Mouse (Mus musculus): Measurements from ENCODE around the gene Bag1.

The Bag1 gene

DNA sequence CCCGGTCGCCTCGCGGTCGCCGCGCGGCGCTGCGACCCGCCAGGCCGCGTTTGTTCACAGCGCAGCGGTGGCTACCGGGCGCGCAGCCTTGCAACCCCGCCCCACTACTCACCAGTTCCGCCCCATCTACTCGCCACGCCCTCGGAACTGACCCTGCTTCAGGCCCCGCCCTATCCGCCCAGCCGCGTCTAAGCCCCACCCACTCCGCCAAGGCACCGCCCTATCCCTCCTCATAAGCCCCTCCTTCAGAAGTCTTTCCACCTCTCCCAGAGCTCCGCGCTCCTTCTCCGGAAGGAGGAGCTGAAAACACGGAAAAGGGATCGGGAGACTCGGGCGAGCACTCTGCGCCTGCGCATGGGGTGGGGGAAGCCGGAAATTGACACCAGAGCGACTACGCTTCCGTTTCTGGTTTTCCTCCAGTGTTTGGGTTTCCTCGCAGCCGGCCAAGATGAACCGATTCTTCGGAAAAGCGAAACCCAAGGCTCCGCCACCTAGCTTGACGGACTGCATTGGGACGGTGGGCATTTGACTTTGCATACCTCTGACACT lies at the start of gene Bag1, which contains the start of gene Chmp5:
TSS of gene Bag1 (minus strand) at position 135 of the 549 bp plus-strand sequence.
TSS of gene Chmp5 (plus strand) at position 248 of the 549 bp plus-strand sequence.
- WGBS, result under 1% methylated on average over 50 of the region's 50 CpGs

DNA sequence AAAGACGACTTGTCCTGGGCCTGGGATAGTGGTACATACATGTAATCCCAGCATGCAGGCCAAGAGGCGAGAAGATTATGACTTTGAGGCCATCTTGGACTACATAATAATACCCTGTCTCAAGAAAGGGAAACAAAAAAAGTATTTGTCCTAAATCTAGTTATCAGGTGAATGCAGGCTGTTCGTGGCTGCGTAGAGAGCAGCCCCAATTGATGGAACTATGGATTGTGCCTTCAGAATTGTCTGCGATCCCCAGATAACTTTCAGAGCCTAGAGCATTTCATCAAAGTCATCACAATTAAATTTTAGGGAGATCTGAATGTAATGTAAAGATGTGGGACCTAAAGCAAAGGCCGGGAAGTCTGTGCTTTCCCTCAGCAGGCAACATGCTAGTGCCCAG lies 48.2 kb upstream of the Bag1 start:
- WGBS, result 93% methylated on average over 6 of the region's 6 CpGs

DNA sequence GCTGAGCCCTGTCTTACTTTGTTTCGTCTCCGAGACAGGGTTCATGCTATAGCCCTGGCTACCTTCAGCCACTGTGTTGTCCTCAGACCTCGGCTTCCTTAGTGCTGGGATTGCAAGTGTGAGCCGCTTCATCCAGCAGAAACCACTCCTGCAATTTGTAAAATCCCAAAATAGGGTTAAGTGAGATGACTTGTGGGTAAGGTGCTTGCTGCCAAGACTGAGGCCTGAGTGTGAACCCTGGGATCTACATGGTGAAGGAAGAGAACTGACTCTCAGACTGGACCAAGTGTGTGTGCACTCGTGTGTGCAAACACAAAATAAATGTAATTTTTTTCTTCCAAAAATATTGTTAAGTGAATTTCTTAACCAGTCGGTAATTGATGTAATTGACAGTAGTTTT lies 41.5 kb upstream of the Bag1 start:
- WGBS, result 85% methylated on average over 6 of the region's 6 CpGs

DNA sequence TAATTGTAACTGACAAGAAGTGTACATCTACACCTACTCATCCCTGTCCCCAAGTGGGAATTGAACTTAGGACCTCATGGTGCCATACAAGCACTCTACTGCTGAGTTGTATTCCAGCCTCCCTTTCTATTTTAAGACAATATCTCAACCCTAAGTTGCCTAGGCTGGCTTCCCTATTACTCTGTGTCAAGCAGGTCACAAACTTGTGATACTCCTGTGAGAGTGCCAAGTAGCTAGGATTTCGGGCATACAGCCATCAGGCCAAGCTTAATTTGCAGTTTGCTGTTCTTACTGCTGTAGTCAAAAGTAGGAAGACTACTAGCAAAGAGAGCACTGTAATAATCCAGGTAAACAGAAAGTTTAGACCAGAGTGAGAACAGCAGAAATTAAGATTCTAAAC lies 35.6 kb upstream of the Bag1 start:
- WGBS, result 72% methylated on average over 1 of the region's 1 CpGs

DNA sequence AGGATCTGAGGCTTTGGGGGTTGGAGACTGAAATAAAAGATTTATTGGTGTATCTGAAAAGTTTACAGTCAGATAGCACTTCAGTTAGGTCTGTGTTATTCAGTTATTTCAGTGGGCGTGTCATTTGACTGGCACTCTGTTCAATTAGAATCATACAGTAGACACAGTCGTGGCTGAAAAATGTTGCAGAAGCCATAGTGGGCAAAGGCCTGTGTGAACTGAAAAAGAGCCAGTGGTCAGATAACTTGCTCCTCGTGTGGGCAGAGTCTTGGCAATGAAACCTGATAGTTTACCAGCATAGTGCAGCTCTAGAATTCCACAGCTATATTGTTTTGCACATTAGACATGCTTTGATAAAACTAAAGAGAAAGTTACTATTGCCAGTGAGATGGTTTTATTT lies 34.4 kb upstream of the Bag1 start:
- 66% methylated on average over 3 of the region's 3 CpGs for WGBS

DNA sequence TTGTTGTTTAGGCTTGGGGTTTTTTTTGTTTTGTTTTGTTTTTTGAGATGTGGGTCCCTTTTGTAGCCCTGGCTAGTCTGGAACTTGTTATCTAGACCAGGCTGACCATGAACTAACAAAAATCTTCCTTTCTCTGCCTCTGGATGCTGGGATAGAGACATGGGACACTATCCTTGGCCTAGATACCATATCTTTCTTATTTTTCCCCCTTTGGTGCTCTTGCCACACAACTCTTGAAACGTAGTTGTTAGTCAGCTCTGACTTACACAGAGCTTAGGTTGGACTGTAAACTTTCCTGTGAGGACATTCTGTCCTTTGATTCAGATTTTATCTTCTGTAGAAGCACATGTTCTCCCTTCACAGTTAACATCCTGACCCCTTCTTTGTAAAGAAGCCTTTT lies 31.3 kb upstream of the Bag1 start:
- WGBS, result 92% methylated on average over 1 of the region's 1 CpGs

DNA sequence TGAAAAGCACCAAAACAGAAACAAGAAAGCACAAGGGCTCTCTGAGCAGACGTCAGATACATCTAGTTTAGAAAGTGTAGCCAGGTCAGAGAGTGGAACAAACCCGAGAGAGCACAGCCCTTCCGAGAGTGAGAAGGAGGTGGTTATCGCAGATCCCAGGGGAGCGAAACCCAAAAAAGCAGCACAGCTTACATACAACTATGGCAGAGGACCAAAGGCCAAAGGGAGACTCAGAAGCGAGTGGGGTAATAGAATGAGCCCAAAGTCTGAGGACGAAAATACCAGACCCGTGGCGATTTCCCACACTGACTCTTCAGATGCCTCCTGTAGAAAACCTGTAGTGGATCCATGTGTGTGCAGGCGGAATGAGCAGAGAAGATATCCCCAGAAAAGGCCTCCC lies 28.6 kb upstream of the Bag1 start:
- 91% methylated on average over 10 of the region's 10 CpGs for WGBS

DNA sequence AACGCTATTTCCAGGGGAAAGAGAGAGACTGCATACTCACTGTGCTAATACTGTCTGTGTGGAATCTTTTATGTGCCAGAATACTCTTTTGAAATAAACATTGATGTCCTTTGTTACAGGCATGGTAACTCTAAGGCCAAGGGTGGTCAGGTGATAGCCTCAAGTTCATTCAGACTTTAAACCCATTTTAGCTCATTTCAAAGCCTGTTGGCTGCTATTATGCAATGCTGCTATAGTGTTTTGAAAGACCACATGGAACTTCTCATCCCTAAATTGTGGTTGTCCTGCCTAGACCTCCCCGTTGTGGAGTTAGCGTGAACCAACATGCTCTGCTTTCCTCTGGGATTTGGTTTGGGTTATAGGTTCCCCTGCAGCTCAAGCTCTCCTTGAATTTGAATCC lies 27.6 kb upstream of the Bag1 start:
- WGBS, result 69% methylated on average over 3 of the region's 3 CpGs

DNA sequence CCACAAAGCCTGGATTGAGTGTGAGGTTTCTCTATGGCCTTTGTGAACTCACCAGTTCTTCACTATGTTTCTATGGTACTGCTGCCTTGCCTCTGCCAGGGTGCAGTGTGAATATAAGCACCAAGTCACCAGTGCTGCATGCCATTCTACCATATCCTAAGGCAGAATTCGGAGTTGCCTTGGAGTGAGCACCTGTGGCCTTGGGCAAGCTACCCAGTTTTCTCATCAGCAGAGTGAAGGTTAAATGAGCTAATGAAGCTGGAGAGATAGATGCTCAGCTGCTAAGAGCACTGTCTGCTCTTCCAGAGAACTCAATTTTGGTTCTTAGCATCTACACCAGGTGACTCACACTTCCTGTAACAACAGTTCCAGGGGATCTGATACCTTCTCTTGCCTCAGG lies 25.9 kb upstream of the Bag1 start:
- WGBS, result 87% methylated on average over 1 of the region's 1 CpGs

DNA sequence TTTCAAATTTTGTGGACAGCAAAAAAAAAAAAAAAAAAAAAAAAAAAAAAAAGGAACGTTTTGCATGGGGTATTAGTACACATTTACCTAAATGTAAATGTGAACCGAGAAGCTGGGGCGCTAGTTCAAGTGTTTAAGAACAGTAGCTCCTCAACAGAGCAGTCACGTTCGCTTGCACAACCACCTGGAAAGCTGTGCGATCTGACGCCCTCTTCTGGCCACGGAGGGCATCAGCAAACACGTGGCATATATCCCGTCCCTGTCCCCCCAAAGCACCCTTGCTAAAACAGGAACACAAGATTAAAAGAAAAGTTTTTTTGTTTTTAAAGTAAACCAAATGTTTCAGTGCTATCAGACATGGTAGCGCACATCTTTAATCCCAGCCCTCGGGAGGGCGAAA lies 23.6 kb upstream of the Bag1 start:
- 24% methylated on average over 13 of the region's 13 CpGs for WGBS

DNA sequence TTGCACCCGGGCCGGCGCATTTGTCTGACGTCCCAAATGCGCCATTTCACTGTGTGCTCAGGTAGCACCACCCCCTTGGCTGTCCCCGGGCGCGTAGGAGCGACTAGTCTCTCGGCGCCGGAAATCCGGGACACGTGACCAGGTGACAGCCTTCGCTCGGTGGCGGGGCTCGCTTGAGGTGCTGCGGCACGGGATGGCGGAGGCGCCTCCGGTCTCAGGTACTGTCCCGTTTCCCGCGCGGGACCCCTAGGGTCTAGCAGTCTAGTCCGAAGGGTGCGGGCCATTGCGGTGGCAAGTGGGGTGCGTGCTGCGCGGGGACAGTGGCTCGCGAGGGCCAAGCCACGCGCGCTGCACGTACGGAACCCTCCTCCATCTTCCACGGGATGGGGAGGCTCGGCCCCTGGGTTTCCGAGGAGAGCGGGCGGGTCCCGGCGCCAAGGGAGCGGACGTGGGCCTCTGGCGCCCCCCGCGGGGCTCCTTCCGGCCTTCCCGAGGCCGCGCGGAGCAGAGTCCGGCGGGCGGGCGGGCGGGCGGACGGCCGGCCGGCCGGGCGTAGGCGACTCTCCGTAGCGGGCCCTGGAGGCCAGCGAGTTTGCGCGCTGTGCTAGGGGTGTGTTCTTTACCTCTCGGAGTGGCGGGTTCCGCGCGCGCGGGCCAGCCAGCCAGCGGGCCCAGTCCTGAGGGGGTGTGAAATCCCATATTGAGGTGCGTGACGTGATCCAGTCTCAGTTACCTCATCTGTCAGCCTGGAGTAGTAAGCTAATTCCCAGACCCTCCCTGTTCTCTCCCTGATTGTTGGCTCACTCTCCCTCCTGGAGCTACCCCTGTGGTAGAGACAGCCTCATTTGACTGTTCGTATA lies 23.0 kb upstream of the Bag1 start, which contains the start of gene Nfx1:
TSS of gene Nfx1 (plus strand) at position 65 of the 860 bp plus-strand sequence.
- WGBS, result under 1% methylated on average over 82 of the region's 85 CpGs

DNA sequence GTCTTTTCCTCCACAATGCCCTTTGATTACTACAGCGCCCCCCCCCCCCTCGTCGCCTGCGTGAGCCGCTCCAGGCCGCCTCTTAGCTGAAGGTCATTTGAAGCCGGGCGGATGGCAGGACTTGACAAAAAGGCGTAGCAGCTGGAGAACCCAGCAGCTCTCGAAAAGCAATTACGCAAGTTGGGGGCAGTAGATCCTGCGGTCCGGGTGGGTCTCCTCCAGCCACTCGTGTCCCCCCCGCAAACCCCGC lies 22.4 kb upstream of the Bag1 start:
- WGBS, result under 1% methylated on average over 16 of the region's 16 CpGs

DNA sequence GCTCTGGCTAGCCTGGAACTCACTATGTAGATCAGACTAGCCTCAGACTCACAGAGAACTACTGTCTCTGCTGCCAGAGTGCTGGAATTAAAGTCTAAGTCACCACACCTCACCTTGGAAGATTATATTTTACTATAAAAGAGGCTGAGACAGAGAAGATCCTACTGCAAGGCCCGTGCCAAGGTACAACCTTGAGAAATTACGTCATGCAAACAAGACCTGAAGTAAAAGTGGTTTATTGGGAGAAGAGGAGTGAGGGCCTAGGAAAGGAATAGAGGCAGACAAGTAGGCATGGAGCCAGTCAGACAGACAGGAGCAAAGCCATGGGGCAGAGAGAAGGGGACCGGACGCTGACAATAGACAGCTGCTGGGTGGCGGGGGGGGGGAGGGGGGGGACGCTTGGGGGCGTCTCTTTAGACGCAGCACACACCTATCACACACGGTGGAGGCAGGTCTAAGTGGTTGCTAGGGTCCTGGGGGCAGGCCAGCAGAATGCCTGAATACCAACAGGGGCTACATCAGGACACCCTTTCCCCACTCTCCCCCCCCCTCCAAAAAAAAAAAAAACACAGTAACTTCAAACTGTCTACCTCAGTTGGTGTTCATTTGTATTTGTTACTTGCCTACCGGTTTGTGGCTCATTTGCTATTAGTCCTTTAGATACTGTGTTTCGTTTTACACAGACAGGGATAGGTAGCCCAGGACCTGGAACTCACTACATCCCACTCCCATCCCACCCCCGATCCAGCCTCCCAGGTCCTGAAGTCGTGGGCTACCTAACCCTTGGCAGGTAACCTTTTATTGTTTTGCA lies 21.9 kb upstream of the Bag1 start:
- WGBS, result 6% methylated on average over 12 of the region's 13 CpGs

DNA sequence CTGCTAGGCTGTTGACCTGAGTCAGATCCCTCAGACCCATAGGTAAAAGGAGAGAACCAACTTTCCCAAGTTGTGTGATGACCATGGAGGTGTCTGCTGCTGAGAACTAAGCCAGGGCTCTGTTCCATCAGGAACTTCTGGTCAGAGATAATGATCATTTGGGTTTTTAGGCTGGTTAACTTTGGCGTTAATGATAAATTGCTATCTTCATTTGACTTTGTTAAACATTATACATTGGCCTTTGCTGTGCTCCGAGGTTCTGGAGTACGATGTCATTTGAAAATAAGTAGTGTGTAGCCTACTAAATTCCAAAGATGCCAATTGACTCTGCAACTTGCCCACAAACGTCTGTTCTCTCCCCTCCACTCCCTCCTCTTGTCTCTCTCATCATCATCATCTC lies 21.1 kb upstream of the Bag1 start:
- 73% methylated on average over 4 of the region's 4 CpGs for WGBS

DNA sequence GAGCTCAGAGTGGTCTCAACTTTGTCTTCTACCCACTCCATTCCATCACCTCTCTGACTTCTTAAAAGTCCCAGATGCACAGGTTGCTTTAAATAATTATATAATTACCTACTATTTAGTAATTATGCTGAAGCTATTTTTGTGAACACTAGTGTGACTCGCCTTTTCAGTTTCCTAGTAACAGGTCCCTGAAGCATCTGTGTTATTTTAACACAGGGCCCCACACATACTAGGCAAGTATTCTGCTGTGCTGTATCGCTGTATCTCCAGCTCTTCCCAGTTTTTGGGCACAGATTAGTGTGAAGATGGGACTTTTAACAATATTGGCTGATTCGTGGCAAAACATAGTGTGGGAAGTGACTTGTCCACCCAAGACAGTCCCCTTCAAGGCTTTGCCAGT lies 15.4 kb upstream of the Bag1 start:
- 52% methylated on average over 3 of the region's 3 CpGs for WGBS

DNA sequence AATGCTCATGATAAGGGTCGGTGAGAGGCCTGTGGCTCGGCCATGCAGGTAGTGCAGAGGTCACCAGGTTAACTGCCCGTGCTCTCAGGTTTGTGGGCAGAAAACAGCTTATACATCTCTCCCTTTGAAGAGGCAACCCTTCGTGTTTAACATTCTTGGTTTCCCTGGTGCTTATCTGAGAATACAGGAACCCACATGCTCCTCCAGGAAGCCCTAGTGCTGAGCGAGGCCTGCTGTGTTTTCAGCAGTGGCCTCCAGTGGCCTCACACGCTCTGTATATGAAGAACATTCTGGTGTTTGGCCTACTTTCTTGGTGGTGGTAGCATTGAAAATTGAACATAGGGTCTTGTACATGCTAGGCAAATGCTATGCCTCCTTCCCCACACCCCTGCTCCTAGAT lies 7.8 kb upstream of the Bag1 start:
- 87% methylated on average over 6 of the region's 6 CpGs for WGBS

DNA sequence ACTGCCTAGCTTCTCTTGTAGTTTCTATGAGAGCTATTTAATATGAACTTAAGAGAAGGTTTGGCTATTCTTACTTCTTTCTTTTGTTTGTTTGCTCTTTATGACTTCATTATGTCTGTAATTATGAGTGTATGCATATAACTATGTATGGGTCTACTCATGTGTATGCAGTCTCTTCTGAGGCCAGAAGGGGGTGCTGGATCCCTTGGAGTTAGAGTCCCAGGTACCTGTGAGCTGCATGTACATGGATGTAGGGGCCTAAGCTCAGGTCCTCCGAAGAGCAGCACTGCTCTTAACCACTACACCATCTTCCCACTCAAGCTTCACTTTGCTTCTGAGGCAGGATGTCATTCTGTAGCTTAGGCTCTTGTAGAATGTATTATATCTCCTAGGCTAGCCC lies 5.4 kb upstream of the Bag1 start:
- 91% methylated on average over 1 of the region's 1 CpGs for WGBS

DNA sequence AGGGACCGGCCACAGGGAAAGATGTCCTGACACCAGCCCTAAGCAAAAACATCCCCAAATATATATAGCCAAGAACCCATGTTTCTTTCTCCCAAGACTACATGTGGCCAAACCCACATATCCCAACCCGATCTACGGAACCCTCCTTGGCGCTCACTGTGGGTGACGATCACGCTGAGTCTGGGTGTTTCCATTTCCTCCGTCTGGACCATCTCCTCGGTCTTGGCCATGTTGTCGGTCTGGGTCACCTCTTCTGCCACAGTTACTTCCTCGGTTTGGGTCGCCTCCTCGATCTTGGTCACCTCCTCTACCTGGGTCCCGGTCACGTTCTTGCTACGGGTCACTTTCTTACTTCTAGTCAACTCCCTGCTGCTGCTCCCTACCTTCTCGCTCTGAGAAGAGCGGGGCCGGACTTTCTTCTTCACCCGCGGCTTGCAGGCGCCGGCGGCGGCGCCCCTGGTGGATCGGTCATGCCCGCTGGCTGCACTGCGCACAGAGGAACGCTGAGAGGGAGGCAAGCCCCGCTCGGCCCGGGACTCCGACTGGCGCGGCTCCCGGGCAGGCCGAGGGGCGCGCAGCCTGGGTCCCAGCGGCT lies 432 bp downstream of the Bag1 start:
- under 1% methylated on average over 40 of the region's 40 CpGs for WGBS

DNA sequence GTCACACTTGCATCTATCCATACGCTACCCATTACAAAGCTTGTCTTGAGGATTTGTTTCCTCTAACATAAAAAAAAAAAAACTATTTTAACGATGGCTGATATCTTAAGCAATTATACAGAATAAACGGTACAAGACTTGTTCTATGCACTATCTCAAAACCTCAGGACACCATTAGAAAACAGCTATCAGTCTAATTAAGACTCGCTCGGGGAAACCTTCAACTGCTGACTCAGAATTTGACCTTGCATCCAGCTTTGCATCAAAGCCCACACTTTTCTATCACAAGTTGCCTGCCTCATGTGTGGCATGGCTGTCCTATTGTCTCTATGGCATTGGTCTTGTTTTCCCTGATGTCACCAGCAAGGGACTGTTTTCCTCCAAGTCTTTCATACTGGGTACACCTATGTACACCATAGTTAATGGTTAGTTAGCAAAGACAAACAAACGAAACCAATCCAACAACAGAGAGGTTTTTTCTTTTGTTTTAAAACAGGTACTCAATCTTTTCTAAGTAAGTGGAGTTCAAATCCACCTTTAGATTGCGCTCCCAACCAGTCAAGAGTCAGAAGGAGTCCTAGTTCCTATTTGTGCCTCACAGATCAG lies 1.5 kb downstream of the Bag1 start:
- 90% methylated on average over 7 of the region's 7 CpGs for WGBS

DNA sequence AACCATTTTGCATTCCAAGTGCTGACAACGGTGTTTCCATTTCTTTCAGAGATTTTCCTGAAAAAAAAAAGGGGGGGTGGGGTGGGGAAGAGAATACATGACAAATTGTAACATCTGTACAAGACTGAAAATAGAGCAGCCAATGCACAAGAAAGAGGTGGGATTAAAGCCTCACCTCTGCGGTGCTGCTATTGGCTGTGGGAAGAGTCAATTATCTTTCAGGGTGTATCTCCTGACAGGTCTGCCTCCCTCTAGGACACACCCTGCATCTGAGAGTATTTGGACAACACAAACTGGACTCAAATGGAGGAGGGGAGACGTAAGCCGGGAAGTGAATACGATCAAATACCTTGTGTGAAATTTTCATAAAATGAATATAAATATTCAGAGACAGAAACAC lies 4.4 kb downstream of the Bag1 start:
- WGBS, result 98% methylated on average over 5 of the region's 5 CpGs

DNA sequence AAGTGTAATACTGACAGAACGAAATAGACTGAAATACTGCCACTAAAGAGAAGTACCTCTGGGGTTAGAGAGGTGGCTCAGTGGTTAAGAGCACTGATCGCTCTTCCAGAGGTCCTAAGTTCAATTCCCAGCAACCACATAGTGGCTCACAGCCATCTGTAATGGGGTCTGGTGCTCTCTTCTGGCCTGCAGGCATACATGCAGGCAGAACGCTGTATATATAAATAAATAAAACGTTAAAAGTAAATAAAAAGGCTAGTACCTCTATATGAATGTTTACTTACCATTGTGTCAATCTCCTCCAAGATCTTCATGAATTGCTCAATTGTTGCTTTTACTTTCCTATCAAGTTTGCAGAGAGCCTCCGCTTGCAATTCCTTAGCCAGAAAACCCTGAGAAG lies 9.3 kb downstream of the Bag1 start:
- WGBS, result 96% methylated on average over 5 of the region's 5 CpGs
